Mouse (Mus musculus): ENCODE measurements around the gene Uso1.

- no peak for TF ChIP-seq GATA1 (IDR thresholded peaks at IDR 0.05; ENCODE audit: low read length)
- no peak for TF ChIP-seq TAL1 (IDR thresholded peaks at IDR 0.05; ENCODE audit: low read length)
Measured at GRCm38 (mm10) chr5:92196895-92197811, 59.4 kb downstream of the Uso1 start.

All from erythroblast, embryonic 14.5 days (primary cell).